Mouse (Mus musculus): ENCODE data around the gene Tacc3. TPM values are rescaled to one million over a fixed set of nuclear protein-coding genes. Genes with fewer than 3 reads are reported as not detected.

Tacc3 gene
- total RNA-seq, 2 experiments from 2014 or later, result 5.2 to 8.3 TPM

GRCm38 (mm10) chr5:33721541-33722265 is 63.8 kb downstream of the Tacc3 start, which contains the start of gene Fgfr3:
Gene Fgfr3 (plus strand): TSS chr5:33721674.
- peak in 1 of 2 experiments; percentile 36 for DNase-seq (ENCODE audit: extremely low spot score in 1 of 2, low spot score in 1 of 2)

- no peak for DNase-seq (ENCODE audit: extremely low spot score in 1 of 2, low spot score in 1 of 2)
Observed at GRCm38 (mm10) chr5:33722266-33723018, 64.5 kb downstream of the Tacc3 start.

- no peak for DNase-seq (ENCODE audit: extremely low spot score in 1 of 2, low spot score in 1 of 2)
Observed at GRCm38 (mm10) chr5:33723019-33723640, 65.2 kb downstream of the Tacc3 start.

DNA sequence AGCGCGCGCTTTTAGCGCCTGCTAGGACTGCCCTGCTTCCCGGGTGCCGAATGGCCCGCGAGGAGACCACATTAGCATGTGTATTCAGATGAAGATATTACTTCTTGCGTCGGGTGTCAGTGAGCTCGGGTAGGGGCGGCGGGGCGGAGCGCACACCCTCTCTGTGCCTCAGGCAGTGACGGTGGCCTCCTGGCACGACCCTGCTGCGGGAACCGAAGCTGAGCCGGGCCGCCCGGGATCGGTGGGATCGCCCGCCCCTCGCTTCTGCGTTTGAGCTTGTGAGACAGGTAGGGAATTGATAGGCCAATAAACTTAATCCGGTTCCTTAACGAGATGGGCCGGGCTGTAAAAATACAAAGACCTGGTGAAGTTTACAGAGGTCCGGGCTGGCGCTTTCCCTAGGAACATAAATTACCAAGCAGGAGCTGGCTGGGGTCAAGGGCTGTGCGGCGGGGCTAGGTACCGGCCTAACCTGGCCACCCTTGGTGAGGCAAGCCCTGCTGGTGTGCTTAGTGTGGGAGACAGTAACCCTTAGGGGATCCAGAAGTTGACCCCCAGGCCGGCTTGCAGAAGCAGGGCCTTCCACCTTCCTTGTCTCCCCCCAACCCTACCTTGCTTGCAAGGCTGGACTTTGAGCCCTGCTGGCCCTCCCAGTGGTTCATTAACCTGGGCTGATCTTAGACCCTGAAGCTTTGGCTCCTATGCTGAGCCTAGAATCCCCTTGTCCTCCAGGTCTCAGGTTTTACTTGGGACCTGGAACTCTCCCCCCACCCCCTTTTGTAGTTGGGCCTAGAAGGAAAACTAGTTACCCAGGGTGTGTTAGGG is 65.9 kb downstream of the Tacc3 start:
- DNase-seq (ENCODE audit: extremely low spot score in 1 of 2, low spot score in 1 of 2), result no peak

DNA sequence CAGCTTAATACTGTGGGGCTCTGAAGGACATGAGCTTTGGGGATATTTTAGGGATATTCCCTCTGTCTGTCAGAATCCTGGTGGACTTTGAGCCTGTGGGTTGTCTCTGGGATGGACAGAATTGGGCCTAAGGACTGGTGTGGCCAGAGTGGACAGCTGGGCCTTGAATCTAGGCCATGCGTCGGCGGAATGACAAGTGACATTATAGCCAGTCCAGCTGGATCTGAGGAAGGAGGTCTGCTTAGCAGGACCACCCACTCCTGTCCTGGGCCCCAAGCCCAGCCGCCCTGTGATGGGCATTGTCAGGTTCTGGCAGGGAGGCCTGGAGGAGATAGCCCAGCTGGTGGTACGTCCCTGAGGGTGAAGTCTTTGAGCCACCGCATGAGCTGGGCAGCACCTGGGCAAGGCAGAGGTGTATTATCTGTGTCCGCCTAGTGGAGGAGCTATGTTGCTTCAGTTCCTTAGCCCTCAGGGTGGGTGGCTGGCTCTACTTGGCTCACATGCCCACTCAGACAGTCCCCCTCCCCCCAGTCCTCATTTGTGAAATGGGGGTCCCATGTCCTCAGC is 68.2 kb downstream of the Tacc3 start:
- DNase-seq (ENCODE audit: extremely low spot score in 1 of 2, low spot score in 1 of 2), result peak in 1 of 2 experiments; percentile 37

- DNase-seq (ENCODE audit: extremely low spot score in 1 of 2, low spot score in 1 of 2), result no peak
Observed at GRCm38 (mm10) chr5:33726891-33727290, 69.0 kb downstream of the Tacc3 start.

Other genes with a start within 250 kb of the Tacc3 start
- gene Nkx1-1, start 224.2 kb upstream of the Tacc3 start, total RNA-seq (2021), result not detected
- gene Fam53a, start 28.5 kb upstream of the Tacc3 start, total RNA-seq (2021), result 10 to 100 TPM; 25.5 to 25.7 TPM
- 1 to 10 TPM in 1 of 2 experiments, under 1 TPM in 1; 0.59 to 1.4 TPM for gene Gm9903, start 28.2 kb upstream of the Tacc3 start, total RNA-seq (2021)
- gene Slbp, start 5.6 kb upstream of the Tacc3 start, total RNA-seq (2021), result 10 to 100 TPM; 22.4 to 22.5 TPM
- gene Tmem129, start 288 bp downstream of the Tacc3 start, total RNA-seq (2021), result 10 to 100 TPM; 23.7 to 25.1 TPM
- gene Fgfr3, start 63.5 kb downstream of the Tacc3 start, total RNA-seq (2021), result 100 to 1,000 TPM; 107 to 123 TPM
- gene Letm1, start 124.7 kb downstream of the Tacc3 start, total RNA-seq (2021), result 100 to 1,000 TPM in 1 of 2 experiments, 10 to 100 TPM in 1; 98.8 to 103 TPM
- 100 to 1,000 TPM; 122 to 126 TPM for gene Nsd2, start 162.6 kb downstream of the Tacc3 start, total RNA-seq (2021)

All from layer of hippocampus, postnatal 25 days (tissue).